Mouse (Mus musculus) embryonic stem cell, embryonic (primary cell): ENCODE measurements around the gene Txnrd2.

Experiments used
- CTCF ChIA-PET, 4 experiments: fragments of 300-600 bp in 2 of 4; fragments of 350-600 bp in 2 of 4; sonication (Branson Sonifier 250); formaldehyde crosslinking; loops; one replicate each; lab custom pipeline; 2022; ENCODE audit warnings: inconsistent platforms in 2 of 4; lab: Charles Lee
- POLR2A ChIA-PET, 4 experiments: fragments of 300-600 bp in 2 of 4; fragments of 350-600 bp in 2 of 4; sonication (Branson Sonifier 250); formaldehyde crosslinking; loops; one replicate each; lab custom pipeline; 2022; ENCODE audit warnings: antibody characterized with exemption in 4 of 4, inconsistent platforms in 1 of 4; lab: Charles Lee

Gene Txnrd2

GRCm38 (mm10) chr16:18388583-18389435, 37.4 kb upstream of the Txnrd2 start:
- CTCF ChIA-PET, result interaction anchor here in 2 of 4 experiments (0.6 to 1.3 kb wide), 5 partner anchors 27 to 107 kb away, joined by 3 to 12 read pairs (median 4); no protein-coding TSS in a partner anchor
- POLR2A ChIA-PET, result interaction anchor here in 3 of 4 experiments (0.6 to 10.4 kb wide), 11 partner anchors 6 to 153 kb away, joined by 3 to 57 read pairs (median 3); partner anchors contain the start of genes Arvcf (in 1 of the 3) and Tango2 (in 1 of the 3)

DNA sequence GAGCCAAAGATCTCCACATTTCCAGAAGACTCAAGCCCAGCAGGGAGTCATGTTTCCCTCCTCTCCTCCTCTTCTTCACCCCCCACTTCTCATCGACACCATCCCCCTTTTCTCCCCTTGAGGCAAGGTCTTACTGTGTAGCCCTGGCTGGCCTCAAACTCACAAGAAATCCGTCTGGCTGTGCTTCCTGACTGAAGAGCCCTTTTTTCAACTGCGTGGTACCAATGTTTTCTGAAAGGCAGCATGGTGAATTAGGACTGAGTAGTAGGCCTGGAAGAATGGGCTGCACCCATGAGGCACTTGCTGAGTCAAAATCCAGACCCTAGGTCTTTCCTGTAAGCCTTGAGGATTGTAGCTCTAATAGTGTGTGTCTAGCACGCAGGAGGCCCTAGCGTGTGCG, 35.8 kb upstream of the Txnrd2 start:
- POLR2A ChIA-PET, result interaction anchor here in 2 of 4 experiments (0.9 to 10.4 kb wide), 7 partner anchors 10 to 43 kb away, joined by 3 to 46 read pairs (median 6); partner anchors contain the start of genes Arvcf (in 1 of the 2) and Tango2 (in 1 of the 2)
- CTCF ChIA-PET, result interaction anchor here in 1 of 4 experiments (1.1 kb wide), 1 partner anchor 45 kb away, joined by 3 read pairs; no protein-coding TSS in a partner anchor

GRCm38 (mm10) chr16:18391127-18391526, 35.1 kb upstream of the Txnrd2 start:
- POLR2A ChIA-PET, result interaction anchor here in 2 of 4 experiments (0.5 to 10.4 kb wide), 23 partner anchors 7 to 385 kb away, joined by 3 to 46 read pairs (median 7); partner anchors contain the start of genes Arvcf (in 2 of the 2), Tango2 (in 2 of the 2), Cldn5 (in 1 of the 2) and Ranbp1 (in 1 of the 2)
- CTCF ChIA-PET, result interaction anchor here in 2 of 4 experiments (0.6 to 1.1 kb wide), 2 partner anchors 46 to 279 kb away, joined by 3 to 14 read pairs; no protein-coding TSS in a partner anchor

DNA sequence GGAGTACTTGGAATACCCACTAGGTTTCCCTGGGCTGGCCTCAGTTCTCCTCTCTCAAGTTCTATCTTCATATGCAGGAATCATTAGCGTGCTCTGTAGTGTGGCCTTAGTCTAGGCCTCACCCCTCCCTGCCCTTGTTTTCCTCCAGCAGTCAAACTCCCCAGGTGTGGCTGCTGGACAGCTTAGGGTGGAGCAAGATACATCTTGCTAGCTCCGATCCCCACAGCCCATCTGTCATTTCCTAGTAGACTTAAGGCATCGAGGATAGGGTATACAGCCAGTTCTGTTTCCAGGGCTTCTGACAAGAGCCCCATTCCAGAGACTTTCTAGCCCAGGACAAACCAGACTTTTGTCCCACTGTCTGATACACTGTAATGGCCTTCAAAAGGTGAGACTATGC, 34.5 kb upstream of the Txnrd2 start:
- ChIA-PET CTCF (interaction anchor here in 2 of 4 experiments (0.6 to 2.0 kb wide), 5 partner anchors 43 to 279 kb away, joined by 3 to 14 read pairs (median 3); partner anchors contain the start of genes Arvcf (in 2 of the 2) and Tango2 (in 2 of the 2)), POLR2A (interaction anchor here in 3 of 4 experiments (0.5 to 10.4 kb wide), 42 partner anchors 6 to 470 kb away, joined by 3 to 57 read pairs (median 5); partner anchors contain the start of genes Arvcf (in 3 of the 3), Tango2 (in 3 of the 3), Cdc45 (in 1 of the 3) and Cldn5 (in 1 of the 3))

- ChIA-PET POLR2A (interaction anchor here (0.6 to 10.4 kb wide), 65 partner anchors 7 to 658 kb away, joined by 3 to 57 read pairs (median 4); partner anchors contain the start of genes Arvcf (in 3 of the 4), Tango2 (in 3 of the 4), Cdc45 (in 1 of the 4) and Cldn5 (in 1 of the 4)), CTCF (interaction anchor here (0.5 to 2.0 kb wide), 9 partner anchors 9 to 51 kb away, joined by 3 to 9 read pairs (median 4); partner anchors contain the start of genes Arvcf (in 3 of the 4) and Tango2 (in 3 of the 4))
Measured at GRCm38 (mm10) chr16:18392469-18393426, 33.4 kb upstream of the Txnrd2 start.

GRCm38 (mm10) chr16:18393595-18393994, 32.6 kb upstream of the Txnrd2 start:
- POLR2A ChIA-PET, result interaction anchor here in 3 of 4 experiments (0.6 to 10.4 kb wide), 28 partner anchors 8 to 659 kb away, joined by 3 to 57 read pairs (median 7); partner anchors contain the start of genes Arvcf (in 3 of the 3), Tango2 (in 3 of the 3) and Txnrd2 (in 1 of the 3)

GRCm38 (mm10) chr16:18394056-18394455, 32.1 kb upstream of the Txnrd2 start:
- POLR2A ChIA-PET, result interaction anchor here in 3 of 4 experiments (0.8 to 10.4 kb wide), 18 partner anchors 7 to 90 kb away, joined by 3 to 57 read pairs (median 9); partner anchors contain the start of genes Arvcf (in 2 of the 3) and Tango2 (in 2 of the 3)
- CTCF ChIA-PET, result interaction anchor here in 3 of 4 experiments (0.8 to 2.0 kb wide), 4 partner anchors 46 to 49 kb away, joined by 3 to 9 read pairs (median 5); partner anchors contain the start of genes Arvcf (in 2 of the 3) and Tango2 (in 2 of the 3)

More at GRCm38 (mm10) chr16:18393595-18393994, 32.6 kb upstream of the Txnrd2 start:
- CTCF ChIA-PET, result interaction anchor here in 3 of 4 experiments (0.8 to 2.0 kb wide), 4 partner anchors 45 to 50 kb away, joined by 3 to 9 read pairs (median 5); partner anchors contain the start of genes Arvcf (in 2 of the 3) and Tango2 (in 2 of the 3)

DNA sequence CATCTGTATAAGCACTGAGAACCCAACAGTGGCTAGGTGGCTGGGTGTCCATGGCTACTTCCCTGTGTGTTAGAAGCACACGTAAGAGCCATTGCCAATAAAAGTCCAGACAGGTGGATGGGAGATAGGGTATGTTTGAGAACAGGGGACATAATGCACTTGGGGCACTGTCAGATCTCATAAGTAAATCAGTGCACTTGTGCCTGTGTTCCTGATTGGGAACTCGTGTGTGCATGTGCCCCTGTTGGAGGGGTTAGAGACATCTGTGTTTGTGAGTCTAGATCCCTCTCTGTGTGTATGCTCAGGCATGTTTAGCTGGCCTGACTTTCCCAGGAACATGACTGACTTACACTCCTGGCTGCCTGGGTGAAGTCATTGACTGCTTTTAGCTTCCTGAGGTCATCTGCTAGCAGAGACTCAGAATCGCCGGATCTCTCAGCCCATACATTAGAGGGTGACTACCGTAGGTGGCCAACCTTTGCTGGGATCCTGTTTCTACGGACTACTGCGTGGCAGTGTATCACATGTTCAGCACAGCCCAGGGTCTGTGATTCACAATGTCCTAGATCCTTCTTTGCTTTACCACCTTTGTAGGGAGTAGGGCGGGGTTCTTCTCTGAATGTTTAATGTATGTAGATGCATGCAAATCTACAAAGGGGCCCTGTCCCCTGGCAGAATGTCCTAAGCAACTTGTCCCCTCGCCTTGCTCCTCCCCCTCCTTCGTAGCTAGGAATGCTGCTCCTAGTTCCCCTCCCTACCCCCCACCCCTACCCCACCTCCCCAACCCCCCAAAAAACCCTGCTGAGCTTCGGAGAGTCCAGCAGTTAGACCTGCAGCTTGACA, 31.2 kb upstream of the Txnrd2 start:
- ChIA-PET POLR2A (interaction anchor here in 3 of 4 experiments (0.6 to 10.4 kb wide), 45 partner anchors 8 to 1094 kb away, joined by 3 to 57 read pairs (median 4); partner anchors contain the start of genes Arvcf (in 2 of the 3), Tango2 (in 2 of the 3), Hira (in 1 of the 3) and Mrpl40 (in 1 of the 3)), CTCF (interaction anchor here (0.5 to 1.6 kb wide), 10 partner anchors 10 to 226 kb away, joined by 3 to 15 read pairs (median 4); partner anchors contain the start of genes Arvcf (in 1 of the 4) and Tango2 (in 1 of the 4))

GRCm38 (mm10) chr16:18395620-18396036, 30.6 kb upstream of the Txnrd2 start:
- ChIA-PET CTCF (interaction anchor here in 3 of 4 experiments (0.7 to 1.6 kb wide), 9 partner anchors 9 to 104 kb away, joined by 3 to 15 read pairs (median 4); partner anchors contain the start of genes Arvcf (in 1 of the 3) and Tango2 (in 1 of the 3)), POLR2A (interaction anchor here in 3 of 4 experiments (0.6 to 10.4 kb wide), 46 partner anchors 8 to 1095 kb away, joined by 3 to 57 read pairs (median 4); partner anchors contain the start of genes Arvcf (in 2 of the 3), Tango2 (in 2 of the 3), Hira (in 1 of the 3) and Mrpl40 (in 1 of the 3))

DNA sequence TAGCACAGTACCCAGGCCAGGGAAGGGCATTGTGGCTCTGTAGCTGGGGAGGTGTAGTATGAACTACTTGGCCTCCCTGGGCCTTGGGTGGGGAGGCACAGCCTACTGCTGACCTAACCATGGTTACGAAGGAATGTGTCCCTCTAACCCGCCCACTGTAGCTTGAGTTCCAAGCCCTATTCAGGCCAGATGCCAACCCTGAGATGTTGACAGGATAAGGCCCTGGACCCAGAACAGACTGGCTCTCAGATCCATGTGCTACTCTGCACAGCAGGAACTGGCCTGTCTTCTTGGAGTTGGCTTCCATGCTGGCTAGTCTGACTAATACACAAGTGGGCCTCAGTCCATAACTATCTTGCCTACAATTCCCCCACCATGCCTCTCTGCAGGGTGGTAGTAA, 30.0 kb upstream of the Txnrd2 start:
- CTCF ChIA-PET, result interaction anchor here in 1 of 4 experiments (0.9 to 1.6 kb wide), 4 partner anchors 10 to 65 kb away, joined by 3 to 15 read pairs (median 4); no protein-coding TSS in a partner anchor
- POLR2A ChIA-PET, result interaction anchor here in 3 of 4 experiments (0.7 to 10.4 kb wide), 30 partner anchors 9 to 222 kb away, joined by 3 to 57 read pairs (median 5); partner anchors contain the start of genes Arvcf (in 1 of the 3), Ranbp1 (in 1 of the 3), Tango2 (in 1 of the 3) and Trmt2a (in 1 of the 3)

DNA sequence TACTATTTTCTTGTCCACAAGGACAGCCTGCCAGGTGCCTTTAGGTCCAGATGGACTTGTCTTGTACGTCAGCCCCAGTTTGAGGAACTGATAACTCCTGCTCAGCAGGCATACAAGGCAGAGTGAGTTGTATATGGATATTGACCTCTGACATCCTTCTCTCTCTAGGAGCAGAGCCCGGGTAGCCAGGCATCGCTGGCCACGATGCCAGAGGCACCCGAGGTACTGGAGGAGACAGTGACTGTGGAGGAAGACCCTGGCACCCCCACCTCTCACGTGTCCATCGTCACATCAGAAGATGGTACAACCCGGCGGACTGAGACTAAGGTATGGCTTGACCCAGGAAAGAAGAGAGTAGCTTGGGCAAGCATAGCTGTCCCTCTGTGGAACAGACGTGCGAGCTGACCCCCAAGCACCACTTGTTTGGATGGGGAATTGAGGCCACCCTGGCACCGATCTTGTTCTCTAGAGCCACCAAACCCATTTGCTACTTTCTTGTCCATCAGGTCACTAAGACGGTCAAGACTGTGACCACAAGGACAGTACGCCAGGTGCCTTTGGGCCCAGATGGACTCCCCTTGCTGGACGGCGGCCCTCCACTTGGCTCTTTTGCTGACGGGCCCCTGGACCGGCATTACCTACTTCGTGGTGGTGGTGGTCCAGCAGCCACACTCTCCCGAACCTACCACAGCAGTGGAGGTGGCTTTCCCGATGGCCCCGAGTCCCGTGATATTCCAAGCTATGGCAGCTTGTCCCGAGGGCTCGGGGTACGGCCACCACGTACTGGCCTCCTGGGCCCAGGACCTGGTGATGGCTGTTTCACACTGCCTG, 29.2 kb upstream of the Txnrd2 start:
- ChIA-PET CTCF (interaction anchor here in 1 of 4 experiments (0.9 to 2.5 kb wide), 3 partner anchors 9 to 50 kb away, joined by 3 to 11 read pairs (median 7); partner anchors contain the start of genes Arvcf and Tango2), POLR2A (interaction anchor here in 2 of 4 experiments (0.6 to 10.4 kb wide), 13 partner anchors 9 to 108 kb away, joined by 3 to 57 read pairs (median 7); partner anchors contain the start of genes Arvcf (in 1 of the 2) and Tango2 (in 1 of the 2))

DNA sequence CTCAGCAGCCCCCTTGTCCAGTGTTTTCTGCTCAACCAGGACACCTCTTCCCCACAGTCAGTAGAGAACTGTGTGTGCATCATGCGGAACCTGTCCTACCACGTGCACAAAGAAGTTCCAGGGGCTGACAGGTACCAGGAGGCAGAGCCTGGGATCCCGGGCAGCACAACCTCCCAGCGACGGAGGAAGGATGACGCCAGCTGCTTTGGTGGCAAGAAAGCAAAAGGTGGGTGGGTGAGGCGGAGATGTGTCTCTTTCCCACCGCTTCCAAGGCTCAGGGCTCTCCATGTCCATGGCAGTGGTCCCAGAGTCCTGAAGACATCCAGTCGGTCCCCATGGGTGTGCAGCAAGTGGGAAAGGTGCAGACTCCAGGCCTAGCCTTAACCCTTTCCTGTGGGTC, 26.2 kb upstream of the Txnrd2 start:
- POLR2A ChIA-PET, result interaction anchor here in 2 of 4 experiments (1.2 to 4.8 kb wide), 4 partner anchors 8 to 56 kb away, joined by 3 to 27 read pairs (median 4); partner anchors contain the start of genes Arvcf (in 1 of the 2) and Tango2 (in 1 of the 2)
- CTCF ChIA-PET, result interaction anchor here in 2 of 4 experiments (0.6 to 2.5 kb wide), 2 partner anchors 52 to 287 kb away, joined by 3 to 11 read pairs; partner anchors contain the start of genes Arvcf (in 1 of the 2) and Tango2 (in 1 of the 2)

DNA sequence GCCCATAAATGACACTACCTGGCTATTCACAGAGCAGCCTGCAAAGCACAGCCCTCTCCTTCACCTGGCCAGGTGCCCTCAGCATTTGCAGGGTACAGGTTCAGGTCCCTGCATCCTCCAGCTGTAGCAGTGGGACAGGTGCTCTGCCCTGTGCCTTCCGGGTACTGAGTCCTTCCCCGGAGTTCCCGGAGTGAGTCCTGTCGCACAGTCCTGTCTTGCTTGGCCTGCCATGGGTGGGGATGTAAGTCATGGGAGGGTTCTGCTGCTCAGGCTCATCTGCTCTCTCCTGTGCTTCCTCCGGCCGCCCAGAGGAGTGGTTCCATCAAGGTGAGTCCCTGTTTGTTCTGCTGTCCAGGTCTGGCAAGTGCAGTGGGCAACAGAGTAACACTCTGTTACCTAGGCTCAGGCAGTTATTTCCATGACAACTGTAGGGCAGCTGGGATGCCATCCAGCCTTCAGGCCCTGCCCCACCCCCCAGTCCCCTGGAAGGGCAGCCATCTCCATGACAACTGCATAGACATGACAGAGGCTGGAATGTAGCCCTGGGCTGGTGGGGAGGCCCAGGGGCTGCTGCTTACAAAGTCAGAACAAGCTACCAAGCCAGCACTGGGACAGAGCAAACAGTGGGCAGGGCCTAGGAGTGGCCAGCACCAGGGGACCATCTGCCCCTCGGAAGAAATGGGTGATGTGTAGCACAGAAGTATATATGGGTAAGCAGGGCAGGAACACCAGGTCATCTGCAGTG, 25.5 kb upstream of the Txnrd2 start:
- CTCF ChIA-PET, result interaction anchor here in 2 of 4 experiments (0.6 to 3.7 kb wide), 3 partner anchors 56 to 287 kb away, joined by 3 to 10 read pairs (median 4); no protein-coding TSS in a partner anchor

More for the DNA sequence above, 25.5 kb upstream of the Txnrd2 start:
- POLR2A ChIA-PET, result interaction anchor here in 2 of 4 experiments (0.6 to 4.8 kb wide), 10 partner anchors 8 to 57 kb away, joined by 3 to 27 read pairs (median 4); no protein-coding TSS in a partner anchor
